Mouse (Mus musculus) intestine, embryonic 14.5 days (tissue): Measurements from ENCODE around the gene 2010111I01Rik. TPM values are rescaled to one million over a fixed set of nuclear protein-coding genes. Genes with fewer than 3 reads are reported as not detected.

Source experiments
- ATAC-seq: fragments of 200-750 bp; cut with Nextera tagmentation; replicated peaks from 2 replicates; pipeline ENCODE4 v1.8.0; 2017; ENCODE audit warnings: low read depth, moderate number of reproducible peaks, moderate TSS enrichment, moderate library complexity; ENCODE audit not compliant: low FRiP score, low TSS enrichment
- DNase-seq: peaks from one replicate; pipeline ENCODE4 v3.0.0-alpha.2; 2018; ENCODE audit warnings: low spot score
- H3K27ac ChIP-seq: fragments of 300-500 bp; sonication (generic); 2 replicates; pipeline ENCODE4 v1.5.1; 2014; ENCODE audit warnings: low read depth, mild to moderate bottlenecking, control low read depth
- H3K27me3 ChIP-seq: fragments of 300-500 bp; sonication (generic); replicated peaks from 2 replicates; pipeline ENCODE4 v1.6.1; 2014; ENCODE audit warnings: low read length, control low read depth; ENCODE audit not compliant: control insufficient read depth, insufficient read depth
- H3K36me3 ChIP-seq: fragments of 300-500 bp; sonication (generic); 2 replicates; pipeline ENCODE4 v1.6.1; 2014; ENCODE audit warnings: low read length, control low read depth; ENCODE audit not compliant: control insufficient read depth, insufficient read depth
- H3K4me1 ChIP-seq: fragments of 300-500 bp; sonication (generic); replicated peaks from 2 replicates; pipeline ENCODE4 v1.6.1; 2014; ENCODE audit warnings: low read length, control low read depth, mixed read lengths; ENCODE audit not compliant: control insufficient read depth, insufficient read depth
- H3K4me2 ChIP-seq: fragments of 300-500 bp; sonication (generic); 2 replicates; pipeline ENCODE4 v1.6.1; 2014; ENCODE audit warnings: low read length
- H3K4me3 ChIP-seq: fragments of 300-500 bp; sonication (generic); 2 replicates; pipeline ENCODE4 v1.5.1; 2014; ENCODE audit warnings: low read depth, low read length, control low read depth, mixed read lengths
- H3K9ac ChIP-seq: fragments of 300-500 bp; sonication (generic); 2 replicates; pipeline ENCODE4 v1.6.1; 2014; ENCODE audit warnings: mild to moderate bottlenecking, low read length
- H3K9me3 ChIP-seq: fragments of 300-500 bp; sonication (generic); 2 replicates; pipeline ENCODE4 v1.6.1; 2016; ENCODE audit warnings: low read length, control low read depth; ENCODE audit not compliant: control insufficient read depth
- WGBS: fragments of 180-500 bp; shearing (Covaris S2); extraction: QIAGEN DNeasy Blood & Tissue Kit; methylation state at CpG from one replicate; pipeline ENCODE4 v1.1.7; 2014; 5-methylcytosine and 5-hydroxymethylcytosine counted together
- polyA plus RNA-seq: library from polyadenylated mRNA; unstranded; fragments of >200 nt; fragmentation: Nextera tagmentation; extraction: Ambion mirVana; gene quantifications from 2 replicates; pipeline ENCODE4 v1.2.1, GENCODE M21; 2014

The 2010111I01Rik gene
- polyA plus RNA-seq, 1 experiment from 2014 or later = 135 TPM

- DNase-seq = peak; percentile 58
- H3K4me1 ChIP-seq = peaks cover 13% of the 10 kb centered on the region; the same call in 1 of the 2 replicates
- H3K27ac ChIP-seq = peak overlapping the region; percentile 58
- WGBS = 48% methylated on average over 11 of the region's 11 CpGs
- H3K4me3 ChIP-seq = no peak overlapping the region
- H3K9me3 ChIP-seq = no peaks in the 10 kb centered on the region
- H3K36me3 ChIP-seq = no peaks in the 10 kb centered on the region
- H3K4me2 ChIP-seq = no peak overlapping the region
- peak; percentile 79 for ATAC-seq
- H3K27me3 ChIP-seq = no peaks in the 10 kb centered on the region
- H3K9ac ChIP-seq = no peak overlapping the region
These were observed 205.8 kb downstream of the 2010111I01Rik start for GRCm38 (mm10) chr13:63170282-63171073.

GRCm38 (mm10) chr13:63171347-63172096 lies 206.8 kb downstream of the 2010111I01Rik start:
- DNase-seq = no peak
- H3K27me3 ChIP-seq = no peaks in the 10 kb centered on the region
- H3K36me3 ChIP-seq = no peaks in the 10 kb centered on the region
- WGBS = 63% methylated on average over 13 of the region's 13 CpGs
- no peaks in the 10 kb centered on the region for H3K9me3 ChIP-seq
- no peak overlapping the region for H3K4me3 ChIP-seq
- H3K27ac ChIP-seq = peak overlapping the region; percentile 2; the same call in 1 of the 2 replicates
- no peak overlapping the region for H3K4me2 ChIP-seq
- ATAC-seq = no peak
- H3K4me1 ChIP-seq = peaks cover 13% of the 10 kb centered on the region; the same call in 1 of the 2 replicates
- H3K9ac ChIP-seq = no peak overlapping the region

GRCm38 (mm10) chr13:63172097-63172445 lies 207.4 kb downstream of the 2010111I01Rik start:
- ATAC-seq (no peak), DNase-seq (no peak)
- Histone ChIP-seq H3K4me3 (no peak overlapping the region), H3K27me3 (no peaks in the 10 kb centered on the region), H3K9me3 (no peaks in the 10 kb centered on the region), H3K4me2 (no peak overlapping the region), H3K27ac (no peak overlapping the region), H3K36me3 (no peaks in the 10 kb centered on the region), H3K9ac (no peak overlapping the region), H3K4me1 (peaks cover 13% of the 10 kb centered on the region; the same call in 1 of the 2 replicates)
- WGBS = 75% methylated on average over 3 of the region's 3 CpGs

GRCm38 (mm10) chr13:63174252-63175020 lies 209.7 kb downstream of the 2010111I01Rik start:
- H3K36me3 ChIP-seq = no peaks in the 10 kb centered on the region
- H3K27ac ChIP-seq = no peak overlapping the region
- no peaks in the 10 kb centered on the region for H3K27me3 ChIP-seq
- H3K9me3 ChIP-seq = no peaks in the 10 kb centered on the region
- no peak overlapping the region for H3K9ac ChIP-seq
- DNase-seq (no peak), ATAC-seq (no peak)
- WGBS = 55% methylated on average over 6 of the region's 6 CpGs
- no peak overlapping the region for H3K4me2 ChIP-seq
- H3K4me1 ChIP-seq = peaks cover 13% of the 10 kb centered on the region; the same call in 1 of the 2 replicates
- H3K4me3 ChIP-seq = no peak overlapping the region

GRCm38 (mm10) chr13:63176131-63176530 lies 211.4 kb downstream of the 2010111I01Rik start:
- ATAC-seq = no peak
- H3K27me3 ChIP-seq = no peaks in the 10 kb centered on the region
- H3K4me2 ChIP-seq = no peak overlapping the region
- H3K36me3 ChIP-seq = no peaks in the 10 kb centered on the region
- no peak overlapping the region for H3K27ac ChIP-seq
- 86% methylated on average over 4 of the region's 4 CpGs for WGBS
- no peaks in the 10 kb centered on the region for H3K9me3 ChIP-seq
- H3K4me1 ChIP-seq = no peaks in the 10 kb centered on the region; the same call in 1 of the 2 replicates
- no peak overlapping the region for H3K4me3 ChIP-seq
- no peak overlapping the region for H3K9ac ChIP-seq
- DNase-seq = no peak

- ATAC-seq = no peak
- no peak for DNase-seq
- no peak overlapping the region for H3K9ac ChIP-seq
- H3K4me2 ChIP-seq = no peak overlapping the region
- 86% methylated on average over 4 of the region's 4 CpGs for WGBS
- H3K27me3 ChIP-seq = no peaks in the 10 kb centered on the region
- no peaks in the 10 kb centered on the region for H3K9me3 ChIP-seq
- H3K4me3 ChIP-seq = no peak overlapping the region
- no peak overlapping the region for H3K27ac ChIP-seq
- H3K36me3 ChIP-seq = no peaks in the 10 kb centered on the region
- no peaks in the 10 kb centered on the region for H3K4me1 ChIP-seq
These were observed 212.5 kb downstream of the 2010111I01Rik start for GRCm38 (mm10) chr13:63177232-63177631.

GRCm38 (mm10) chr13:63180641-63181235 lies 216.0 kb downstream of the 2010111I01Rik start:
- Histone ChIP-seq H3K9ac (no peak overlapping the region), H3K27me3 (no peaks in the 10 kb centered on the region), H3K4me1 (no peaks in the 10 kb centered on the region), H3K36me3 (no peaks in the 10 kb centered on the region), H3K4me3 (no peak overlapping the region), H3K9me3 (no peaks in the 10 kb centered on the region), H3K27ac (no peak overlapping the region), H3K4me2 (no peak overlapping the region)
- ATAC-seq = no peak
- whole genome bisulfite sequencing = 91% methylated on average over 4 of the region's 4 CpGs
- no peak for DNase-seq

GRCm38 (mm10) chr13:63184946-63185345 lies 220.3 kb downstream of the 2010111I01Rik start:
- H3K4me1 ChIP-seq = peaks cover 23% of the 10 kb centered on the region
- DNase-seq (no peak), ATAC-seq (no peak)
- no peak overlapping the region for H3K9ac ChIP-seq
- H3K36me3 ChIP-seq = no peaks in the 10 kb centered on the region
- no peak overlapping the region for H3K27ac ChIP-seq
- H3K27me3 ChIP-seq = no peaks in the 10 kb centered on the region
- WGBS = 82% methylated on average over 6 of the region's 6 CpGs
- no peak overlapping the region for H3K4me3 ChIP-seq
- H3K4me2 ChIP-seq = no peak overlapping the region
- H3K9me3 ChIP-seq = no peaks in the 10 kb centered on the region
